Comparison of ENCODE assay signal across 1 mouse cellular context in the genomic region with DNA sequence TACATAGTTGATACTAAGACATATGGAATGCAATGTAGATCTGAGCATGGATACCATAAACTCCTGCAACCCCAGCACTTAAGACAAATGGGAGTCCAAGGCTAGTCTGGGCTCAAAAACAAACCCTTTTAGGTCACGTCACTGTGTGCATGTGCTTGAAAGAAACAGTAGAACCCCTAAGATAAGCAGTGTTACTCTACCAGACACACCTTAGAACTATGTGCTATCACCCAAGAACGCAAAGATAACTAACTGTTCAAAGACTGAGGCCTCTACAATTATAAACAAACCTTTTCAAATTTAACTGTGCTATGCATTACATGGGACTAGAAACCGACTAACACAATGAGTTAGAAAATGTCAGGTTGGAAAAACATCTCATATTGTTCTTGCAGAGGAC.
TF ChIP-seq lines count a peak whose summit lies in the region.

No protein-coding gene starts in this region.

TF ChIP-seq in MEL, 35 proteins besides CTCF, POLR2A, EP300 and RAD21 (continued from another document):
- TF ChIP-seq BHLHE40 (IDR thresholded peaks at IDR 0.05; ENCODE audit: borderline replicate concordance, low read depth, low read length) (peak; percentile 70; the same call in 1 of the 2 replicates), GATA1 (IDR thresholded peaks at IDR 0.05; ENCODE audit: low read depth, low read length) (peak; percentile 56), ZC3H11A (IDR thresholded peaks at IDR 0.05; ENCODE audit: low read depth, low read length) (no peak)
